Mouse (Mus musculus): Measurements from ENCODE around the gene Glis1. TPM values are rescaled to one million over a fixed set of nuclear protein-coding genes. Genes with fewer than 3 reads are reported as not detected.
"Not testable (repeated sequence)": the region's sequence is repeated elsewhere in the genome, so short reads cannot be mapped to it uniquely, and the experiment has no call there.

Gene Glis1
- polyA plus RNA-seq, 1 experiment from 2014 or later, result 6.3 TPM

- Histone ChIP-seq H3K27me3 (ENCODE audit: insufficient read depth, poor library complexity, severe bottlenecking) (peaks cover 23% of the 10 kb centered on the region), H3K4me1 (replicated peaks) (peaks cover 49% of the 10 kb centered on the region), H3K27ac (peak overlapping the region; percentile 80)
- H3K36me3 ChIP-seq; H3K9me3 ChIP-seq; H3K4me3 ChIP-seq; DNase-seq (ENCODE audit: low spot score): not testable (repeated sequence)
- 92% methylated on average over 5 of the region's 5 CpGs for WGBS
Observed at GRCm38 (mm10) chr4:107598581-107598958, 164.2 kb downstream of the Glis1 start.

GRCm38 (mm10) chr4:107602284-107602683 lies 167.9 kb downstream of the Glis1 start:
- DNase-seq (ENCODE audit: low spot score), result no peak
- no peaks in the 10 kb centered on the region for H3K36me3 ChIP-seq
- H3K27me3 ChIP-seq (ENCODE audit: insufficient read depth, poor library complexity, severe bottlenecking), result no peaks in the 10 kb centered on the region; the same call in 1 of the 2 replicates
- no peak overlapping the region for H3K4me3 ChIP-seq
- no peaks in the 10 kb centered on the region for H3K9me3 ChIP-seq
- H3K27ac ChIP-seq, result peak overlapping the region; percentile 54; the same call in 1 of the 2 replicates
- 69% methylated on average over 7 of the region's 7 CpGs for WGBS
- H3K4me1 ChIP-seq (replicated peaks), result peaks cover 45% of the 10 kb centered on the region

GRCm38 (mm10) chr4:107602787-107603186 lies 168.4 kb downstream of the Glis1 start:
- no peaks in the 10 kb centered on the region for H3K36me3 ChIP-seq
- peaks cover 40% of the 10 kb centered on the region for H3K4me1 ChIP-seq (replicated peaks)
- no peak for DNase-seq (ENCODE audit: low spot score)
- H3K9me3 ChIP-seq, result no peaks in the 10 kb centered on the region
- H3K27ac ChIP-seq, result peak overlapping the region; percentile 54; the same call in 1 of the 2 replicates
- H3K27me3 ChIP-seq (ENCODE audit: insufficient read depth, poor library complexity, severe bottlenecking), result no peaks in the 10 kb centered on the region; the same call in 1 of the 2 replicates
- 87% methylated on average over 14 of the region's 14 CpGs for WGBS
- no peak overlapping the region for H3K4me3 ChIP-seq

DNA sequence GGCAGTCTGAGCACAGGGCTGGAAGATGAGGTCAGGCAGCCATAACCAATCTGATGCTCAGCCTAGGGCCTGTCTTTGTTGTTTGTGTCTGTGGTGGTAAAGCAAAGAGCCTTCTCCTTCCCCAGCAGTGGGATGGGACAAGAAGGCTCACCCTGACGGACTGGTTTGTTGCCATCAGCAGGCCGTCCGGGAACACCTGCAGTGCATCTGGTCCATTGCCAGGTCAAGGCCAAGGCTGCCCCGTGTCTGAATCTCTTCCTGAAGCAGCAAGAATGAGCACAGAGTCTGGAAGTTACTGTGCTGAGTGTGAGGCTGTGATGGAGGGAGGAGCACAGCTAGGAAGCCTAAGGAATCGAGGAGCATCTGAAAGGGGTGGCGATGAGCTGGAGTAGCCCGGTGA lies 168.8 kb downstream of the Glis1 start:
- peak overlapping the region; percentile 54; the same call in 1 of the 2 replicates for H3K27ac ChIP-seq
- no peak for DNase-seq (ENCODE audit: low spot score)
- H3K4me3 ChIP-seq, result no peak overlapping the region
- H3K9me3 ChIP-seq, result no peaks in the 10 kb centered on the region
- no peaks in the 10 kb centered on the region for H3K36me3 ChIP-seq
- peaks cover 36% of the 10 kb centered on the region for H3K4me1 ChIP-seq (replicated peaks)
- 81% methylated on average over 7 of the region's 7 CpGs for WGBS
- no peaks in the 10 kb centered on the region; the same call in 1 of the 2 replicates for H3K27me3 ChIP-seq (ENCODE audit: insufficient read depth, poor library complexity, severe bottlenecking)

- DNase-seq (ENCODE audit: low spot score), result no peak
- Histone ChIP-seq H3K27me3 (ENCODE audit: insufficient read depth, poor library complexity, severe bottlenecking) (peaks cover 2% of the 10 kb centered on the region; the same call in 1 of the 2 replicates), H3K36me3 (no peaks in the 10 kb centered on the region), H3K27ac (no peak overlapping the region), H3K9me3 (no peaks in the 10 kb centered on the region), H3K4me1 (replicated peaks) (peaks cover 35% of the 10 kb centered on the region), H3K4me3 (no peak overlapping the region)
- 81% methylated on average over 17 of the region's 17 CpGs for WGBS
Observed at GRCm38 (mm10) chr4:107605964-107606602, 171.7 kb downstream of the Glis1 start.

DNA sequence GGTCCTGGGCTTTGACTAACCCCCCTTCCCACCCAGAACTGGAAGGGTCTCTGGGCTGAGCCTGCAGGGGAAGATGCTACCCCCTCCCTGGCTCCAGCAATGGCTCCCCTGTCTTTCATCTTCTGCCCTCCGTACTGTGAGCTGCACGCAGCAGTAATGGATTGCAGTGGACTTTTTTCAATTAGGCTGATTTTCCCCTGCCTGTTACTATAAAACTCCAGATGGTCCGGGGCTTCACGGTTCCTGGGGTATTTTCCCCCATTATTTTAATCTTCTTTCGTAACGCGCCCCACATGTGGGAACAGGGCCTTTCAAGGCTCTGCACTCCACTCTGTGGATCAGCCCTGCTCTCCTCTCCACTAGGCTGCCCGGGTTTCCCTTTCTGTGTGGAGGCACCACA lies 175.4 kb downstream of the Glis1 start:
- Histone ChIP-seq H3K4me1 (replicated peaks) (peaks cover 35% of the 10 kb centered on the region), H3K36me3 (no peaks in the 10 kb centered on the region), H3K27me3 (ENCODE audit: insufficient read depth, poor library complexity, severe bottlenecking) (0 out of 2 replicates have a peak, but pooled peaks cover 2% of the 10 kb centered on the region), H3K9me3 (no peaks in the 10 kb centered on the region), H3K27ac (no peak overlapping the region; the same call in 1 of the 2 replicates), H3K4me3 (no peak overlapping the region)
- DNase-seq (ENCODE audit: low spot score), result no peak
- WGBS, result 76% methylated on average over 8 of the region's 8 CpGs

GRCm38 (mm10) chr4:107611888-107612650 lies 177.7 kb downstream of the Glis1 start:
- no peaks in the 10 kb centered on the region for H3K36me3 ChIP-seq
- peaks cover 25% of the 10 kb centered on the region for H3K4me1 ChIP-seq (replicated peaks)
- H3K27ac ChIP-seq, result no peak overlapping the region
- no peak for DNase-seq (ENCODE audit: low spot score)
- 72% methylated on average over 9 of the region's 9 CpGs for WGBS
- H3K4me3 ChIP-seq, result no peak overlapping the region
- H3K27me3 ChIP-seq (ENCODE audit: insufficient read depth, poor library complexity, severe bottlenecking), result 0 out of 2 replicates have a peak, but pooled peaks cover 2% of the 10 kb centered on the region
- H3K9me3 ChIP-seq, result no peaks in the 10 kb centered on the region

GRCm38 (mm10) chr4:107617596-107618230 lies 183.3 kb downstream of the Glis1 start:
- Histone ChIP-seq H3K4me1 (replicated peaks) (peaks cover 36% of the 10 kb centered on the region), H3K27ac (peak overlapping the region; percentile 56; the same call in 1 of the 2 replicates), H3K9me3 (no peaks in the 10 kb centered on the region), H3K4me3 (no peak overlapping the region), H3K27me3 (ENCODE audit: insufficient read depth, poor library complexity, severe bottlenecking) (no peaks in the 10 kb centered on the region), H3K36me3 (no peaks in the 10 kb centered on the region)
- 60% methylated on average over 6 of the region's 6 CpGs for WGBS
- no peak for DNase-seq (ENCODE audit: low spot score)

- WGBS, result 92% methylated on average over 7 of the region's 7 CpGs
- Histone ChIP-seq H3K27ac (0 out of 2 replicates have a peak overlapping the region, but pooled peaks have one; percentile 5), H3K27me3 (ENCODE audit: insufficient read depth, poor library complexity, severe bottlenecking) (peaks cover 7% of the 10 kb centered on the region; the same call in 1 of the 2 replicates)
Observed at GRCm38 (mm10) chr4:107619487-107619886, 185.1 kb downstream of the Glis1 start.

DNA sequence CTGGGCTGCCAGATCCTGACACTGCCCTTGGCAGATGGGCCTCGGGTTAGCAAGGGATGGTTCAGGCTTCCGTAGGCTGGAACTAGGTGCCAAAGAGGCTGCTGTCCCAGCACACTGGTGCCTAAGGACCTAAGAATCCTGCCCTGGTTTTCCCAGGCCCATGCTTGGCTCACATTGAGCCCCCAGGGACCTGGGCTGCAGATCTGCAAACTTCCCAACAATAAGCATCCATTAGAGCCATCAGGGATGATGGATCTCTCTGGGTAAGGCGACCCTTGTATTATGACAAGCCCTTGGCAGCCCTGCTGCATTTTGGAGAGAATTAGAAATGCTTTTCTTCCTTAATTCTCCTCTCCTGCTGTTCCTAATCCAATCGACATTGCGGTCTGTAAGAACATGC lies 187.0 kb downstream of the Glis1 start:
- no peak for DNase-seq (ENCODE audit: low spot score)
- Histone ChIP-seq H3K4me3 (no peak overlapping the region), H3K36me3 (no peaks in the 10 kb centered on the region), H3K27ac (no peak overlapping the region), H3K4me1 (replicated peaks) (peaks cover 50% of the 10 kb centered on the region), H3K27me3 (ENCODE audit: insufficient read depth, poor library complexity, severe bottlenecking) (peaks cover 7% of the 10 kb centered on the region; the same call in 1 of the 2 replicates), H3K9me3 (no peaks in the 10 kb centered on the region)
- 83% methylated on average over 5 of the region's 5 CpGs for WGBS

More at GRCm38 (mm10) chr4:107619487-107619886, 185.1 kb downstream of the Glis1 start:
- Histone ChIP-seq H3K4me1 (replicated peaks) (peaks cover 38% of the 10 kb centered on the region), H3K4me3 (no peak overlapping the region), H3K9me3 (no peaks in the 10 kb centered on the region), H3K36me3 (no peaks in the 10 kb centered on the region)
- DNase-seq (ENCODE audit: low spot score), result no peak

GRCm38 (mm10) chr4:107622296-107622695 lies 187.9 kb downstream of the Glis1 start:
- WGBS, result 74% methylated on average over 6 of the region's 6 CpGs
- no peak overlapping the region for H3K4me3 ChIP-seq
- H3K27me3 ChIP-seq (ENCODE audit: insufficient read depth, poor library complexity, severe bottlenecking), result peaks cover 12% of the 10 kb centered on the region
- no peaks in the 10 kb centered on the region for H3K36me3 ChIP-seq
- no peak overlapping the region for H3K27ac ChIP-seq
- no peaks in the 10 kb centered on the region for H3K9me3 ChIP-seq
- no peak for DNase-seq (ENCODE audit: low spot score)
- H3K4me1 ChIP-seq (replicated peaks), result peaks cover 50% of the 10 kb centered on the region

DNA sequence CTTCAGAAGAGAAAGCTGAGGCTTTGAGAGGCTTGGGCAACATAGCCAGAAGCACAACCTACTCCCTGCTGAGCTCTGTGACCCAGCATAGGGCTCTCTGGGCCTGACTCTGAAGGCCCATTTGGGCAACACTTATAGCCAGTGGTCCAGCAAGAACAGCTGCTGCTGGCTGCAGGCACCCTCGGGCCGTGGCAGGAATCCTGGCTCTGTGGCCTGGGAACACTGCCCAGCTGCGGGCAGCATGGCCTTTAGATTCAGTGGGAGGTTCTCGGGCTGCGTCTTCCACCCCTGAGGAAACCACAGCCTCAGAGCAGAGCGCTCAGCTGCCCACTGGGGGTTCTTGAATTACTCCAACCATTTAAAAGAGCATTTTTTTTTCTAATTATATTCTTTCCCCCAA lies 189.5 kb downstream of the Glis1 start:
- H3K27ac ChIP-seq, result peak overlapping the region; percentile 73
- H3K27me3 ChIP-seq (ENCODE audit: insufficient read depth, poor library complexity, severe bottlenecking), result peaks cover 14% of the 10 kb centered on the region
- H3K4me3 ChIP-seq, result no peak overlapping the region
- H3K4me1 ChIP-seq (replicated peaks), result peaks cover 52% of the 10 kb centered on the region
- DNase-seq (ENCODE audit: low spot score), result no peak
- WGBS, result 73% methylated on average over 6 of the region's 6 CpGs
- H3K36me3 ChIP-seq, result no peaks in the 10 kb centered on the region
- H3K9me3 ChIP-seq, result no peaks in the 10 kb centered on the region

All from hindbrain, embryonic 10.5 days (tissue).